Mouse (Mus musculus) hindbrain, embryonic 11.5 days (tissue): ENCODE results near the gene Gm17657. TPM values are rescaled to one million over a fixed set of nuclear protein-coding genes. Genes with fewer than 3 reads are reported as not detected.

Experiments
- ATAC-seq: fragments of 200-750 bp; cut with Nextera tagmentation; 2 replicates; pipeline ENCODE4 v1.8.0; 2017; ENCODE audit warnings: mild to moderate bottlenecking, moderate TSS enrichment, moderate library complexity; ENCODE audit not compliant: low FRiP score
- DNase-seq: peaks from one replicate; pipeline ENCODE4 v3.0.0-alpha.2; 2015; ENCODE audit warnings: low spot score
- H3K27ac ChIP-seq: fragments of 300-500 bp; sonication (generic); 2 replicates; pipeline ENCODE4 v1.5.1; 2014; ENCODE audit warnings: mild to moderate bottlenecking, low read depth, low read length
- H3K27me3 ChIP-seq: fragments of 300-500 bp; sonication (generic); 2 replicates; pipeline ENCODE4 v1.6.1; 2014; ENCODE audit warnings: mild to moderate bottlenecking, low read length, moderate library complexity, mixed read lengths; ENCODE audit not compliant: control insufficient read depth, insufficient read depth
- H3K36me3 ChIP-seq: fragments of 300-500 bp; sonication (generic); 2 replicates; pipeline ENCODE4 v1.6.1; 2014; ENCODE audit warnings: mild to moderate bottlenecking, low read length, moderate library complexity, mixed read lengths; ENCODE audit not compliant: control insufficient read depth, insufficient read depth
- H3K4me1 ChIP-seq: fragments of 300-500 bp; sonication (generic); replicated peaks from 2 replicates; pipeline ENCODE4 v1.6.1; 2014; ENCODE audit warnings: low read length, mixed read lengths; ENCODE audit not compliant: control insufficient read depth, insufficient read depth
- H3K4me2 ChIP-seq: fragments of 300-500 bp; sonication (generic); replicated peaks from 2 replicates; pipeline ENCODE4 v1.6.1; 2014; ENCODE audit warnings: mild to moderate bottlenecking, low read depth, low read length
- H3K4me3 ChIP-seq: fragments of 300-500 bp; sonication (generic); 2 replicates; pipeline ENCODE4 v1.5.1; 2014; ENCODE audit warnings: low read depth, low read length
- H3K9ac ChIP-seq: fragments of 300-500 bp; sonication (generic); 2 replicates; pipeline ENCODE4 v1.6.1; 2014; ENCODE audit warnings: low read depth, low read length
- H3K9me3 ChIP-seq: fragments of 300-500 bp; sonication (generic); 2 replicates; pipeline ENCODE4 v1.6.1; 2016; ENCODE audit warnings: low read length; ENCODE audit not compliant: control insufficient read depth
- WGBS: fragments of 180-500 bp; shearing (Covaris S2); extraction: QIAGEN DNeasy Blood & Tissue Kit; methylation state at CpG from one replicate; pipeline ENCODE4 v1.1.7; 2014; 5-methylcytosine and 5-hydroxymethylcytosine counted together
- polyA plus RNA-seq: library from polyadenylated mRNA; unstranded; fragments of >200 nt; fragmentation: Nextera tagmentation; extraction: Ambion mirVana; gene quantifications from 2 replicates; pipeline ENCODE4 v1.2.1, GENCODE M21; 2014

Gm17657 gene
- polyA plus RNA-seq, 1 experiment from 2014 or later, result not detected

- no peaks in the 10 kb centered on the region for H3K36me3 ChIP-seq
- no peak for ATAC-seq
- H3K9ac ChIP-seq, result no peak overlapping the region
- H3K27ac ChIP-seq, result no peak overlapping the region
- H3K4me2 ChIP-seq, result no peak overlapping the region
- no peak overlapping the region for H3K4me3 ChIP-seq
- H3K27me3 ChIP-seq, result no peaks in the 10 kb centered on the region
- no peaks in the 10 kb centered on the region for H3K9me3 ChIP-seq
- 91% methylated on average over 10 of the region's 10 CpGs for WGBS
- no peak for DNase-seq
- no peaks in the 10 kb centered on the region for H3K4me1 ChIP-seq
Measured at GRCm38 (mm10) chr17:29477357-29477756, 72.1 kb downstream of the Gm17657 start.

GRCm38 (mm10) chr17:29476461-29476860 is 73.0 kb downstream of the Gm17657 start:
- no peak for ATAC-seq
- H3K4me3 ChIP-seq, result no peak overlapping the region
- no peaks in the 10 kb centered on the region for H3K27me3 ChIP-seq
- no peaks in the 10 kb centered on the region for H3K4me1 ChIP-seq
- no peaks in the 10 kb centered on the region for H3K36me3 ChIP-seq
- H3K9ac ChIP-seq, result no peak overlapping the region
- WGBS, result 69% methylated on average over 4 of the region's 4 CpGs
- no peak overlapping the region for H3K4me2 ChIP-seq
- no peaks in the 10 kb centered on the region for H3K9me3 ChIP-seq
- no peak overlapping the region for H3K27ac ChIP-seq
- DNase-seq, result no peak

DNA sequence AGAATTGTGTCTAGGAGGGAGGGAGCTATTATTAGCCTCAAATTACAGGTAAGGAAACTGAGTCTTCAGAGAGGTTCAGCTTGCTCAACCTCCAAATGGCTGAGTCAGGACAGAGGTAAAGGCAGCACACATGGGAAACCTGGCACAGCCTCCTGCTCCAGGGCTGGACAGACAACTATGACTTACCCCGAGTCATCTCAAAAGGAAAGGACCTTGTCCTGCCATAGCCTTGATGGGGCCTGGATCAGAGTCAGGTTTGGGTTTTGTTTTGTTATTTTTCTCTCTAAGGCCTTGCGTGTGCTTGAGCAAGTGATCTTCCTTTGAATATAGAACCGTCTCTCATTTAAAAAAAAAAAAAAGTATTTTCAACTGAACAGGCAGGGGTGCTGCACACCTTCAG is 74.3 kb downstream of the Gm17657 start:
- Histone ChIP-seq H3K27me3 (no peaks in the 10 kb centered on the region), H3K4me1 (no peaks in the 10 kb centered on the region), H3K36me3 (no peaks in the 10 kb centered on the region), H3K27ac (no peak overlapping the region), H3K4me2 (no peak overlapping the region), H3K9me3 (no peaks in the 10 kb centered on the region), H3K4me3 (no peak overlapping the region), H3K9ac (no peak overlapping the region)
- ATAC-seq (no peak), DNase-seq (no peak)
- 88% methylated on average over 3 of the region's 3 CpGs for WGBS

- no peak overlapping the region for H3K4me3 ChIP-seq
- H3K4me1 ChIP-seq, result no peaks in the 10 kb centered on the region
- DNase-seq, result no peak
- no peak overlapping the region for H3K9ac ChIP-seq
- H3K4me2 ChIP-seq, result no peak overlapping the region
- ATAC-seq, result no peak
- H3K9me3 ChIP-seq, result no peaks in the 10 kb centered on the region
- H3K36me3 ChIP-seq, result no peaks in the 10 kb centered on the region
- WGBS, result 88% methylated on average over 2 of the region's 2 CpGs
- no peaks in the 10 kb centered on the region for H3K27me3 ChIP-seq
- H3K27ac ChIP-seq, result no peak overlapping the region
Measured at GRCm38 (mm10) chr17:29474036-29474435, 75.4 kb downstream of the Gm17657 start.

- WGBS, result 97% methylated on average over 10 of the region's 10 CpGs
- Histone ChIP-seq H3K4me3 (no peak overlapping the region), H3K36me3 (no peaks in the 10 kb centered on the region)
Measured at GRCm38 (mm10) chr17:29473466-29473865, 76.0 kb downstream of the Gm17657 start.

More at GRCm38 (mm10) chr17:29473466-29473865, 76.0 kb downstream of the Gm17657 start:
- no peaks in the 10 kb centered on the region for H3K27me3 ChIP-seq
- ATAC-seq, result no peak
- no peaks in the 10 kb centered on the region for H3K9me3 ChIP-seq
- DNase-seq, result no peak
- no peak overlapping the region for H3K9ac ChIP-seq
- H3K27ac ChIP-seq, result no peak overlapping the region
- no peaks in the 10 kb centered on the region for H3K4me1 ChIP-seq
- no peak overlapping the region for H3K4me2 ChIP-seq

Other genes starting within 250 kb of the Gm17657 start
- 0.32 and 0.67 TPM in 2 replicates for gene Pi16, start 232.0 kb downstream of the Gm17657 start, polyA plus RNA-seq
- gene Mtch1, start 201.7 kb downstream of the Gm17657 start, polyA plus RNA-seq, result 356 and 425 TPM in 2 replicates
- gene Fgd2, start 188.7 kb downstream of the Gm17657 start, polyA plus RNA-seq, result 2.7 and 4.2 TPM in 2 replicates
- gene Pim1, start 58.9 kb downstream of the Gm17657 start, polyA plus RNA-seq, result 16.8 and 18.1 TPM in 2 replicates
- 15.3 and 17.2 TPM in 2 replicates for gene Tbc1d22b, start 147 bp upstream of the Gm17657 start, polyA plus RNA-seq
- gene Tmem217, start 2.7 kb upstream of the Gm17657 start, polyA plus RNA-seq, result 0.50 and 0.60 TPM in 2 replicates
- 113 and 116 TPM in 2 replicates for gene Rnf8, start 65.2 kb upstream of the Gm17657 start, polyA plus RNA-seq
- gene Gm28043, start 65.2 kb upstream of the Gm17657 start, polyA plus RNA-seq, result 2.9 and 3.2 TPM in 2 replicates
- gene Cmtr1, start 111.0 kb upstream of the Gm17657 start, polyA plus RNA-seq, result 107 and 141 TPM in 2 replicates
- gene Ccdc167, start 167.4 kb upstream of the Gm17657 start, polyA plus RNA-seq, result 14.8 and 15.2 TPM in 2 replicates